Mouse (Mus musculus): ENCODE data around the gene Hnrnpr. TPM values are rescaled to one million over a fixed set of nuclear protein-coding genes. Genes with fewer than 3 reads are reported as not detected.

Gene Hnrnpr
- total RNA-seq, 2 experiments from 2014 or later = 19.7 to 20.1 TPM

- peak; percentile 14 for DNase-seq
Measured at GRCm38 (mm10) chr4:136407831-136408230, 97.1 kb downstream of the Hnrnpr start.

Other genes starting within 250 kb of the Hnrnpr start
- 10 to 100 TPM; 13.5 to 21.2 TPM for gene Id3, start 167.4 kb upstream of the Hnrnpr start, total RNA-seq (2021)
- 1 to 10 TPM; 1.8 to 3.5 TPM for gene E2f2, start 138.5 kb upstream of the Hnrnpr start, total RNA-seq (2021)
- gene Asap3, start 104.6 kb upstream of the Hnrnpr start, total RNA-seq (2021) = 1 to 10 TPM; 2.8 to 3.0 TPM
- gene Tcea3, start 63.2 kb upstream of the Hnrnpr start, total RNA-seq (2021) = 100 to 1,000 TPM; 234 to 298 TPM
- 10 to 100 TPM; 25.4 to 26.1 TPM for gene Zfp46, start 26.3 kb upstream of the Hnrnpr start, total RNA-seq (2021)
- not detected for gene Htr1d, start 112.6 kb downstream of the Hnrnpr start, total RNA-seq (2021)
- gene 6030445D17Rik, start 151.3 kb downstream of the Hnrnpr start, total RNA-seq (2021) = under 1 TPM in 1 of 2 experiments, not detected in 1; 0.15 TPM
- 10 to 100 TPM; 17.0 to 18.2 TPM for gene Luzp1, start 158.8 kb downstream of the Hnrnpr start, total RNA-seq (2021)